Mouse (Mus musculus): ENCODE measurements around the gene Chp1.
"Not testable (repeated sequence)": the region's sequence is repeated elsewhere in the genome, so short reads cannot be mapped to it uniquely, and the experiment has no call there.

The Chp1 gene

GRCm38 (mm10) chr2:119547522-119548370 lies at the start of gene Chp1, which contains the start of gene Exd1:
Chp1 (plus strand) TSS chr2:119547697.
Exd1 (minus strand) TSS chr2:119547627.
- DNase-seq (ENCODE audit: low read depth, low spot score) = peak; percentile 99

- DNase-seq (ENCODE audit: low read depth, low spot score) = no peak
Measured at GRCm38 (mm10) chr2:119498859-119499258, 48.6 kb upstream of the Chp1 start.

GRCm38 (mm10) chr2:119500965-119501652 lies 46.4 kb upstream of the Chp1 start:
- no peak for DNase-seq (ENCODE audit: low read depth, low spot score)

- no peak for DNase-seq (ENCODE audit: low read depth, low spot score)
Measured at GRCm38 (mm10) chr2:119507108-119507507, 40.4 kb upstream of the Chp1 start.

GRCm38 (mm10) chr2:119508518-119508917 lies 39.0 kb upstream of the Chp1 start:
- DNase-seq (ENCODE audit: low read depth, low spot score) = not testable (repeated sequence)

GRCm38 (mm10) chr2:119510856-119511255 lies 36.6 kb upstream of the Chp1 start:
- DNase-seq (ENCODE audit: low read depth, low spot score) = no peak

- no peak for DNase-seq (ENCODE audit: low read depth, low spot score)
Measured at GRCm38 (mm10) chr2:119512292-119512691, 35.2 kb upstream of the Chp1 start.

- DNase-seq (ENCODE audit: low read depth, low spot score) = no peak
Measured at GRCm38 (mm10) chr2:119514026-119514522, 33.4 kb upstream of the Chp1 start.

- no peak for DNase-seq (ENCODE audit: low read depth, low spot score)
Measured at GRCm38 (mm10) chr2:119516811-119517210, 30.7 kb upstream of the Chp1 start.

- no peak for DNase-seq (ENCODE audit: low read depth, low spot score)
Measured at GRCm38 (mm10) chr2:119520550-119520949, 26.9 kb upstream of the Chp1 start.

GRCm38 (mm10) chr2:119523836-119524235 lies 23.7 kb upstream of the Chp1 start:
- no peak for DNase-seq (ENCODE audit: low read depth, low spot score)

- no peak for DNase-seq (ENCODE audit: low read depth, low spot score)
Measured at GRCm38 (mm10) chr2:119525422-119525821, 22.1 kb upstream of the Chp1 start.

GRCm38 (mm10) chr2:119538802-119539201 lies 8.7 kb upstream of the Chp1 start:
- DNase-seq (ENCODE audit: low read depth, low spot score) = no peak

- DNase-seq (ENCODE audit: low read depth, low spot score) = peak; percentile 14
Measured at GRCm38 (mm10) chr2:119542106-119542505, 5.4 kb upstream of the Chp1 start.

- no peak for DNase-seq (ENCODE audit: low read depth, low spot score)
Measured at GRCm38 (mm10) chr2:119543656-119544055, 3.8 kb upstream of the Chp1 start.

GRCm38 (mm10) chr2:119546848-119547521 lies 512 bp upstream of the Chp1 start:
- DNase-seq (ENCODE audit: low read depth, low spot score) = peak; percentile 73

GRCm38 (mm10) chr2:119548371-119548660 lies 819 bp downstream of the Chp1 start:
- DNase-seq (ENCODE audit: low read depth, low spot score) = no peak

- DNase-seq (ENCODE audit: low read depth, low spot score) = no peak
Measured at GRCm38 (mm10) chr2:119548691-119549090, 1.2 kb downstream of the Chp1 start.

- DNase-seq (ENCODE audit: low read depth, low spot score) = no peak
Measured at GRCm38 (mm10) chr2:119549678-119550077, 2.2 kb downstream of the Chp1 start.

GRCm38 (mm10) chr2:119558039-119558438 lies 10.5 kb downstream of the Chp1 start:
- DNase-seq (ENCODE audit: low read depth, low spot score) = no peak

GRCm38 (mm10) chr2:119558737-119559340 lies 11.3 kb downstream of the Chp1 start:
- no peak for DNase-seq (ENCODE audit: low read depth, low spot score)

GRCm38 (mm10) chr2:119561794-119562193 lies 14.3 kb downstream of the Chp1 start:
- DNase-seq (ENCODE audit: low read depth, low spot score) = no peak

Data from embryo, embryonic 11.5 days (tissue).